Mouse (Mus musculus) heart, postnatal 0 days (tissue): ENCODE measurements at regions not wholly inside any gene's neighbourhood (a gene's known extent, or its start where the extent isn't known, plus 50 kb on each side); places are given as distances from the start of the nearest gene placed in this dataset.

Source experiments
- CTCF ChIP-seq: IDR thresholded peaks from 2 replicates; pipeline ENCODE4 v1.5.1; 2016; ENCODE audit warnings: antibody characterized with exemption, control low read depth, low read depth
- EP300 ChIP-seq: IDR thresholded peaks from 2 replicates; pipeline ENCODE4 v1.6.1; 2016; ENCODE audit warnings: antibody characterized with exemption, low read depth

- no peak for TF ChIP-seq CTCF
- TF ChIP-seq EP300, result no peak
Measured at GRCm38 (mm10) chr2:11118625-11119024, 53.3 kb upstream of the Prkcq start.
